Mouse (Mus musculus) c-Kit-positive CD71-positive TER-119-positive erythroid progenitor cells, embryonic 14.5 days (primary cell): ENCODE measurements around the gene Ltbp1.

Source experiments
- DNase-seq: peaks from one replicate; pipeline ENCODE4 v3.0.0-alpha.2; 2013; ENCODE audit warnings: low spot score

The Ltbp1 gene

GRCm38 (mm10) chr17:75005281-75005684, at the start of gene Ltbp1:
Gene Ltbp1 (plus strand): TSS chr17:75005568.
- DNase-seq, result peak; percentile 55

- DNase-seq, result no peak
Measured at GRCm38 (mm10) chr17:74959481-74960245, 45.7 kb upstream of the Ltbp1 start.

- DNase-seq, result no peak
Measured at GRCm38 (mm10) chr17:74963222-74963621, 42.1 kb upstream of the Ltbp1 start.

GRCm38 (mm10) chr17:74963861-74964260, 41.5 kb upstream of the Ltbp1 start:
- no peak for DNase-seq

- no peak for DNase-seq
Measured at GRCm38 (mm10) chr17:74967298-74967848, 38.0 kb upstream of the Ltbp1 start.

GRCm38 (mm10) chr17:74968152-74968712, 37.1 kb upstream of the Ltbp1 start:
- DNase-seq, result no peak

GRCm38 (mm10) chr17:74968738-74969271, 36.6 kb upstream of the Ltbp1 start:
- no peak for DNase-seq

- DNase-seq, result no peak
Measured at GRCm38 (mm10) chr17:74975192-74975591, 30.2 kb upstream of the Ltbp1 start.

GRCm38 (mm10) chr17:74976167-74976985, 29.0 kb upstream of the Ltbp1 start:
- DNase-seq, result no peak

- DNase-seq, result no peak
Measured at GRCm38 (mm10) chr17:74979767-74980166, 25.6 kb upstream of the Ltbp1 start.

- DNase-seq, result no peak
Measured at GRCm38 (mm10) chr17:74981703-74982102, 23.7 kb upstream of the Ltbp1 start.

- DNase-seq, result no peak
Measured at GRCm38 (mm10) chr17:74982880-74983279, 22.5 kb upstream of the Ltbp1 start.

GRCm38 (mm10) chr17:74984071-74984470, 21.3 kb upstream of the Ltbp1 start:
- no peak for DNase-seq

- DNase-seq, result no peak
Measured at GRCm38 (mm10) chr17:74984681-74985080, 20.7 kb upstream of the Ltbp1 start.

GRCm38 (mm10) chr17:74987067-74987466, 18.3 kb upstream of the Ltbp1 start:
- DNase-seq, result no peak

- no peak for DNase-seq
Measured at GRCm38 (mm10) chr17:74989691-74990090, 15.7 kb upstream of the Ltbp1 start.

- DNase-seq, result no peak
Measured at GRCm38 (mm10) chr17:74990561-74990960, 14.8 kb upstream of the Ltbp1 start.

GRCm38 (mm10) chr17:74993726-74994581, 11.4 kb upstream of the Ltbp1 start:
- DNase-seq, result no peak

- DNase-seq, result no peak
Measured at GRCm38 (mm10) chr17:74994582-74994893, 10.8 kb upstream of the Ltbp1 start.

- DNase-seq, result no peak
Measured at GRCm38 (mm10) chr17:74995266-74995665, 10.1 kb upstream of the Ltbp1 start.

GRCm38 (mm10) chr17:75000066-75000465, 5.3 kb upstream of the Ltbp1 start:
- DNase-seq, result no peak

GRCm38 (mm10) chr17:75004820-75005219, 548 bp upstream of the Ltbp1 start:
- peak; percentile 55 for DNase-seq
